Mouse (Mus musculus) telencephalon, adult 2 months (tissue): ENCODE results near the gene Gm11492.

Experiments used
- DNase-seq: peaks from one replicate; pipeline ENCODE4 v3.0.0-alpha.2; 2011; ENCODE audit warnings: low read depth, low spot score

The Gm11492 gene

DNA sequence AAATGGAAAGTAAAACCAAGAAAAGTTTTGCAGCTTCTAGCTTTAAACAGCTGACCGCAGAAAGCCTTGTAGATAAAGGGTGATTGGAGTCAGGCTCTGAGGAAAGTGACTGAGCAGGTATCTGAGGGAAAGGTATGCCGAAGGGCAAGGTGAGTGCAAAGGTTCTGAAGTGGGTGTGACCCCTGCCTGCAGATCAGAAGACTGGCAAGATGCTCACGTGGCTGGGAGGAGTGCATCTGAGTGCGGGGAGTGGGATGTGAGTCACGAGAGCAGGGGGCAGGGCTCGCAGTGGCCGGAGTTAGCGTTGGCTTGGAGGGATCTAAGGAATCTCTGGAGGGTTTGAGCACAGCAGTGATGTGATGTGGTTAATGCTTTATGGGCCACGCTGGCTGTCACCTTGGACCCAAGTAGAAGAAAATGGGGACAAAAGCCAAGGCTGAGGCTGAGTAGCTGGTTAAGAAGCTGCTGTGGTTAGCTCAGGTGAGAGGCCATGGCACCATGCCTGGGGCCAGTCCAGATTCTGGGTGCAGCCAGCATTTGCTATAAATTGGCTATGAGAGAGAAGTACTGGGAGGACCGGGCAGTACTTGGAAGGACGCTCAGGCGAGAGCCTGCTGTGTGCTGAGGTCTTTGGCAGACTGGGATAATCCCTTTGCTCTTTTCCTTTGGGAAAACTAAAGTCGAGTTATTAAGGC lies 33.1 kb downstream of the Gm11492 start:
- DNase-seq, result no peak

GRCm38 (mm10) chr11:87600322-87600853 lies 33.9 kb downstream of the Gm11492 start:
- no peak for DNase-seq

- no peak for DNase-seq
These were observed 35.8 kb downstream of the Gm11492 start for GRCm38 (mm10) chr11:87602234-87602633.

DNA sequence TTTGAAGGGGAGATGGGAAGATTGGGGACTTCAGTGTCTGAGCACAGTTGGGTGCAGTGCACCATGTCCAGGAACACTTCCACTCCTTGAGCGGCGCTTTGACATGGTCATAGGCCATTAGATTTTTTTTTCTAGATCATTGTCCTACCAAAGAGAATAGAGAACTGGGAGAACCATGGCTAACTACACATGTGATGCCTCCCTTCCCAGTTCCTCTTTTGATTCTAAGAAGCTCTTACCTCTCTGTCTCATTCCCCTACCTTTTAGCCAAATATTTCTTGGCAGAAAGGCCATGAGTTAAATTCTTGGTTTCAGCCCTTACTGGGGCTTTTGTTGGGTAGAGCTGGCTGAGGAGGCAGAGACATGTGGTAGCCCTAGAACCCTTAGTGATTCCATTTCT lies 37.1 kb downstream of the Gm11492 start:
- DNase-seq, result no peak

- DNase-seq, result no peak
These were observed 42.8 kb downstream of the Gm11492 start for GRCm38 (mm10) chr11:87609264-87609663.

DNA sequence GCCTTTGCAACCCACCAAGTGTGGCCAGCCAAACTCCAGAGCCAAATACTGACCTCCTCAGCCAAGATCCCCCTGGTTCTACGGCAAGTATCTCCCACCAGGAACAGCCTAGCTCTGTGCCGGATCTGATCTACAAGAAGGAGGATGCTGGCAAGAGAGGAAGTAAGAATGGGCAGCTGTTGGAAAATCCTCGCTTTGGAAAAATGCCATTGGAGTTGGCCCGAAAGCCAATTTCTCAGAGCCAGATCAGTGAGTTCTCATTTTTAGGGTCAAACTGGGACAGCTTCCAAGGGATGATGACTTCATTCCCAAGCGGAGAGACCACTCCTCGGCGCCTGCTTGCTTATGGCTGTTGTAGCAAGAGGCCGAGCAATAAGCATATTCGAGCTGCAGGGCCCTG lies 45.1 kb downstream of the Gm11492 start:
- DNase-seq, result no peak

DNA sequence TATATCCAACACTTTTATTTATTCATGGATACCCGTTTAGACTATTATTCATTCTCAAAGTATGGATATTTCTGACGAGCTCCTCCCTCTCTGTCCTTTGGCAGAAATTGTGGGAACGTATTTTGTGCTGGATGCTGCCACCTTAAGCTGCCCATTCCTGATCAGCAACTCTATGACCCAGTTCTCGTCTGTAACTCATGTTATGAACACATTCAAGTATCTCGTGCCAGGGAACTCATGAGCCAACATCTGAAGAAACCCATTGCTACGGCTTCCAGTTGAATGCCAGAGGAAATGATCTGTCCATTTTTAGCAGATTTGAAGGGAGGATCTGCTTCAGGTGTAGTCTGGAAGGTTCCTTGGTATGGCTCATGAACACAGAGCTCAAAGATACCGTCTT lies 47.5 kb downstream of the Gm11492 start:
- DNase-seq, result no peak

DNA sequence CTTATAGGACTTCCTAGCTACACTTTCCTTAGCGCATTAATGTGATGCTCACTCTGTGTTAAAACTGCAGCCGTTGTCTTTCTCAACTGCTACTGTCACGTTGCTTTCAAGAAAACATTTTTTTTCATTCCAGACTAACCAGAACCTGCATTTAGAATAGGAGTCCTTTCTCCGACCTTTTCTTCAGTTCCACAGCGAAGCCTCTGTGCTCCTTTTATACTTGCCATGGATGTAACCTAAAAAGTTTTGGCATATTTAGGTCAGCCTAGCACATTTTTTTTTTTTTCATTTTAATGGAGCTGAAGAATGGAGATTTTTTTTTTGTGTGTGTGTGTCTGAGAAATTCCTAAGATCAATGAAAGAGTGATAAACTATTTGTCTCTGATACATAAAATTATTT lies 49.1 kb downstream of the Gm11492 start:
- no peak for DNase-seq

DNA sequence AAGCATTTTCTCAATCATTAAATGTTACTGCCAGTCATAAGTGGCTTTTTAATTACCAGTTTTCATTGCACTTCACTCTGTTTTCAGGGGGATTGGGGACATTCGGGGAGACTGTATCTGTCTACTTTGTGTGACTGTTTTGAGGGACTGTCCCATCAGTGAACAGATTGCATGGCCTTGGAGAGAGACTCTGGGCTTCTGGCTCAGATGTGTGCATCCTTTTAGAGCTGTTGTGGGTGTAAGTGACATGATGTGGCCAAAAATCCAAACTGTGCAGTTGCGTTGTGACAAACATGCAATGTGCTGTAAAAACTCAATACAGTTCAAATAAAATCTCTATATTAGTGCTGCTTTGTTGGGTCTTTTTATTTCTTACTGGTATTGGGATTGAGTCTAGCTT lies 49.5 kb downstream of the Gm11492 start:
- no peak for DNase-seq

- DNase-seq, result no peak
These were observed 50.5 kb downstream of the Gm11492 start, which contains the start of gene Hsf5 for GRCm38 (mm10) chr11:87616790-87617474. Gene Hsf5 (plus strand): TSS chr11:87617164.

DNA sequence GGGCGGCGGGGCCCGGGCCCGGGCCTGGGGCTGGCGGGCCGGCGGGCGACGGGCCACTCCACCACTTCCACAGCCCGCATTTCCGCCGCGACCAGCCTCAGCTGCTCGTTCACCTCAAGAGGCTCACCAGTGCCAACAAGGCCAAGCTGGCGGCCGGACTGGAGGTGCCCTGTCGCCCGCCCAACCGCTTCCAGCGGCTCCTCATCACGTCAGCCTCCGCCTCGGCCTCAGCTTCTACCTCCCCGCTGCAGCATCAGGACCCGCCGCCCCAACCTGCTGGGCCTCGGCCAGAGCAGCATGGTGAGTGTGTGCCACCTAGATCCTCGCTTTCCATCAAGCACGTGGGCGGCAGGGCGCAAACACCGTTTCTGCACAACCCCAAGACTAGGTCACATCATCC lies 51.2 kb downstream of the Gm11492 start:
- no peak for DNase-seq
